Mouse (Mus musculus): ENCODE measurements around the gene Hoxa3. TPM values are rescaled to one million over a fixed set of nuclear protein-coding genes. Genes with fewer than 3 reads are reported as not detected.

The Hoxa3 gene
- polyA plus RNA-seq, 1 experiment from 2014 or later: 0.91 TPM

- no peak overlapping the region for H3K4me3 ChIP-seq (ENCODE audit: low read depth, low read length)
- DNase-seq (ENCODE audit: low spot score) (no peak), ATAC-seq (replicated peaks; ENCODE audit: insufficient number of reproducible peaks, low FRiP score, low TSS enrichment, low read depth) (no peak)
- H3K9me3 ChIP-seq (replicated peaks; ENCODE audit: control insufficient read depth, low read length): no peaks in the 10 kb centered on the region
- no peak overlapping the region for H3K4me2 ChIP-seq (ENCODE audit: low read depth, low read length)
- no peak overlapping the region for H3K9ac ChIP-seq (replicated peaks; ENCODE audit: low read length)
- H3K36me3 ChIP-seq (replicated peaks; ENCODE audit: control insufficient read depth, insufficient read depth, low read depth, low read length): no peaks in the 10 kb centered on the region
- no peak overlapping the region for H3K27ac ChIP-seq (replicated peaks; ENCODE audit: low read depth, low read length)
- WGBS: 6% methylated on average over 10 of the region's 10 CpGs
- peaks cover 93% of the 10 kb centered on the region for H3K27me3 ChIP-seq (ENCODE audit: control insufficient read depth, insufficient read depth, low read length)
- H3K4me1 ChIP-seq (ENCODE audit: control insufficient read depth, insufficient read depth, low read length): 0 out of 2 replicates have a peak, but pooled peaks cover 3% of the 10 kb centered on the region
Observed at GRCm38 (mm10) chr6:52237346-52238154, 24.4 kb upstream of the Hoxa3 start.

GRCm38 (mm10) chr6:52236806-52237205, 23.7 kb upstream of the Hoxa3 start:
- no peak overlapping the region for H3K9ac ChIP-seq (replicated peaks; ENCODE audit: low read length)
- WGBS: 2% methylated on average over 3 of the region's 3 CpGs
- no peak overlapping the region for H3K4me3 ChIP-seq (ENCODE audit: low read depth, low read length)
- H3K4me2 ChIP-seq (ENCODE audit: low read depth, low read length): no peak overlapping the region
- H3K4me1 ChIP-seq (ENCODE audit: control insufficient read depth, insufficient read depth, low read length): 0 out of 2 replicates have a peak, but pooled peaks cover 3% of the 10 kb centered on the region
- no peak overlapping the region for H3K27ac ChIP-seq (replicated peaks; ENCODE audit: low read depth, low read length)
- no peaks in the 10 kb centered on the region for H3K9me3 ChIP-seq (replicated peaks; ENCODE audit: control insufficient read depth, low read length)
- H3K36me3 ChIP-seq (replicated peaks; ENCODE audit: control insufficient read depth, insufficient read depth, low read depth, low read length): no peaks in the 10 kb centered on the region
- ATAC-seq (replicated peaks; ENCODE audit: insufficient number of reproducible peaks, low FRiP score, low TSS enrichment, low read depth) (no peak), DNase-seq (ENCODE audit: low spot score) (no peak)
- peaks cover 94% of the 10 kb centered on the region for H3K27me3 ChIP-seq (ENCODE audit: control insufficient read depth, insufficient read depth, low read length)

GRCm38 (mm10) chr6:52235866-52236265, 22.7 kb upstream of the Hoxa3 start:
- ATAC-seq (replicated peaks; ENCODE audit: insufficient number of reproducible peaks, low FRiP score, low TSS enrichment, low read depth) (no peak), DNase-seq (ENCODE audit: low spot score) (no peak)
- WGBS: 22% methylated on average over 6 of the region's 6 CpGs
- no peak overlapping the region for H3K4me3 ChIP-seq (ENCODE audit: low read depth, low read length)
- H3K9me3 ChIP-seq (replicated peaks; ENCODE audit: control insufficient read depth, low read length): no peaks in the 10 kb centered on the region
- no peak overlapping the region for H3K9ac ChIP-seq (replicated peaks; ENCODE audit: low read length)
- no peaks in the 10 kb centered on the region for H3K36me3 ChIP-seq (replicated peaks; ENCODE audit: control insufficient read depth, insufficient read depth, low read depth, low read length)
- 0 out of 2 replicates have a peak, but pooled peaks cover 3% of the 10 kb centered on the region for H3K4me1 ChIP-seq (ENCODE audit: control insufficient read depth, insufficient read depth, low read length)
- H3K27me3 ChIP-seq (ENCODE audit: control insufficient read depth, insufficient read depth, low read length): peaks cover 90% of the 10 kb centered on the region
- H3K4me2 ChIP-seq (ENCODE audit: low read depth, low read length): no peak overlapping the region
- H3K27ac ChIP-seq (replicated peaks; ENCODE audit: low read depth, low read length): no peak overlapping the region

GRCm38 (mm10) chr6:52235267-52235666, 22.1 kb upstream of the Hoxa3 start:
- Histone ChIP-seq H3K4me2 (ENCODE audit: low read depth, low read length) (no peak overlapping the region), H3K4me1 (ENCODE audit: control insufficient read depth, insufficient read depth, low read length) (0 out of 2 replicates have a peak, but pooled peaks cover 3% of the 10 kb centered on the region), H3K27ac (replicated peaks; ENCODE audit: low read depth, low read length) (no peak overlapping the region), H3K4me3 (ENCODE audit: low read depth, low read length) (no peak overlapping the region), H3K36me3 (replicated peaks; ENCODE audit: control insufficient read depth, insufficient read depth, low read depth, low read length) (no peaks in the 10 kb centered on the region), H3K27me3 (ENCODE audit: control insufficient read depth, insufficient read depth, low read length) (peaks cover 90% of the 10 kb centered on the region), H3K9me3 (replicated peaks; ENCODE audit: control insufficient read depth, low read length) (no peaks in the 10 kb centered on the region), H3K9ac (replicated peaks; ENCODE audit: low read length) (no peak overlapping the region)
- DNase-seq (ENCODE audit: low spot score) (no peak), ATAC-seq (replicated peaks; ENCODE audit: insufficient number of reproducible peaks, low FRiP score, low TSS enrichment, low read depth) (no peak)
- 25% methylated on average over 9 of the region's 9 CpGs for WGBS

- WGBS: under 1% methylated on average over 60 of the region's 68 CpGs
- Histone ChIP-seq H3K4me3 (ENCODE audit: low read depth, low read length) (no peak overlapping the region), H3K27me3 (ENCODE audit: control insufficient read depth, insufficient read depth, low read length) (peaks cover 90% of the 10 kb centered on the region), H3K27ac (replicated peaks; ENCODE audit: low read depth, low read length) (no peak overlapping the region), H3K36me3 (replicated peaks; ENCODE audit: control insufficient read depth, insufficient read depth, low read depth, low read length) (no peaks in the 10 kb centered on the region), H3K4me2 (ENCODE audit: low read depth, low read length) (no peak overlapping the region), H3K9me3 (replicated peaks; ENCODE audit: control insufficient read depth, low read length) (no peaks in the 10 kb centered on the region), H3K4me1 (ENCODE audit: control insufficient read depth, insufficient read depth, low read length) (no peaks in the 10 kb centered on the region), H3K9ac (replicated peaks; ENCODE audit: low read length) (no peak overlapping the region)
- DNase-seq (ENCODE audit: low spot score) (no peak), ATAC-seq (replicated peaks; ENCODE audit: insufficient number of reproducible peaks, low FRiP score, low TSS enrichment, low read depth) (no peak)
Observed at GRCm38 (mm10) chr6:52234428-52235140, 21.4 kb upstream of the Hoxa3 start.

GRCm38 (mm10) chr6:52233546-52234427, 20.7 kb upstream of the Hoxa3 start:
- under 1% methylated on average over 64 of the region's 70 CpGs for WGBS
- Histone ChIP-seq H3K9me3 (replicated peaks; ENCODE audit: control insufficient read depth, low read length) (no peaks in the 10 kb centered on the region), H3K36me3 (replicated peaks; ENCODE audit: control insufficient read depth, insufficient read depth, low read depth, low read length) (no peaks in the 10 kb centered on the region), H3K27me3 (ENCODE audit: control insufficient read depth, insufficient read depth, low read length) (peaks cover 92% of the 10 kb centered on the region), H3K9ac (replicated peaks; ENCODE audit: low read length) (no peak overlapping the region), H3K4me1 (ENCODE audit: control insufficient read depth, insufficient read depth, low read length) (no peaks in the 10 kb centered on the region), H3K4me2 (ENCODE audit: low read depth, low read length) (no peak overlapping the region), H3K4me3 (ENCODE audit: low read depth, low read length) (no peak overlapping the region), H3K27ac (replicated peaks; ENCODE audit: low read depth, low read length) (no peak overlapping the region)
- ATAC-seq (replicated peaks; ENCODE audit: insufficient number of reproducible peaks, low FRiP score, low TSS enrichment, low read depth): no peak
- DNase-seq (ENCODE audit: low spot score): no peak

- H3K27ac ChIP-seq (replicated peaks; ENCODE audit: low read depth, low read length): no peak overlapping the region
- 2% methylated on average over 23 of the region's 23 CpGs for WGBS
- ATAC-seq (replicated peaks; ENCODE audit: insufficient number of reproducible peaks, low FRiP score, low TSS enrichment, low read depth): no peak
- H3K4me3 ChIP-seq (ENCODE audit: low read depth, low read length): no peak overlapping the region
- no peaks in the 10 kb centered on the region for H3K4me1 ChIP-seq (ENCODE audit: control insufficient read depth, insufficient read depth, low read length)
- DNase-seq (ENCODE audit: low spot score): no peak
- H3K36me3 ChIP-seq (replicated peaks; ENCODE audit: control insufficient read depth, insufficient read depth, low read depth, low read length): no peaks in the 10 kb centered on the region
- H3K9me3 ChIP-seq (replicated peaks; ENCODE audit: control insufficient read depth, low read length): no peaks in the 10 kb centered on the region
- H3K27me3 ChIP-seq (ENCODE audit: control insufficient read depth, insufficient read depth, low read length): peaks cover 91% of the 10 kb centered on the region
- no peak overlapping the region for H3K9ac ChIP-seq (replicated peaks; ENCODE audit: low read length)
- no peak overlapping the region for H3K4me2 ChIP-seq (ENCODE audit: low read depth, low read length)
Observed at GRCm38 (mm10) chr6:52232984-52233545, 19.9 kb upstream of the Hoxa3 start.

Data from embryonic facial prominence, embryonic 11.5 days (tissue).